Mouse (Mus musculus): ENCODE data around the gene Ccdc190. TPM values are rescaled to one million over a fixed set of nuclear protein-coding genes. Genes with fewer than 3 reads are reported as not detected.

Gene Ccdc190
- polyA plus RNA-seq, 1 experiment from 2014 or later = 0.21 TPM

- Histone ChIP-seq H3K4me1 (ENCODE audit: control insufficient read depth, insufficient read depth, low read length) (no peaks in the 10 kb centered on the region), H3K4me3 (ENCODE audit: low read depth, low read length) (no peak overlapping the region), H3K4me2 (ENCODE audit: low read depth, low read length) (no peak overlapping the region), H3K9me3 (replicated peaks; ENCODE audit: control insufficient read depth, low read length) (no peaks in the 10 kb centered on the region), H3K27me3 (ENCODE audit: control insufficient read depth, insufficient read depth, low read length) (no peaks in the 10 kb centered on the region), H3K27ac (replicated peaks; ENCODE audit: low read depth, low read length) (no peak overlapping the region), H3K9ac (replicated peaks; ENCODE audit: low read length) (no peak overlapping the region), H3K36me3 (replicated peaks; ENCODE audit: control insufficient read depth, insufficient read depth, low read depth, low read length) (peaks cover 6% of the 10 kb centered on the region)
- ATAC-seq (replicated peaks; ENCODE audit: insufficient number of reproducible peaks, low FRiP score, low TSS enrichment, low read depth) (no peak), DNase-seq (ENCODE audit: low spot score) (no peak)
- WGBS = 96% methylated on average over 10 of the region's 10 CpGs
These were observed 24.2 kb downstream of the Ccdc190 start for GRCm38 (mm10) chr1:169952636-169953035.

GRCm38 (mm10) chr1:169953106-169953505, 24.7 kb downstream of the Ccdc190 start:
- no peaks in the 10 kb centered on the region for H3K27me3 ChIP-seq (ENCODE audit: control insufficient read depth, insufficient read depth, low read length)
- WGBS = 96% methylated on average over 10 of the region's 10 CpGs
- H3K9ac ChIP-seq (replicated peaks; ENCODE audit: low read length) = no peak overlapping the region
- no peak overlapping the region for H3K4me3 ChIP-seq (ENCODE audit: low read depth, low read length)
- ATAC-seq (replicated peaks; ENCODE audit: insufficient number of reproducible peaks, low FRiP score, low TSS enrichment, low read depth) = no peak
- H3K9me3 ChIP-seq (replicated peaks; ENCODE audit: control insufficient read depth, low read length) = no peaks in the 10 kb centered on the region
- H3K36me3 ChIP-seq (replicated peaks; ENCODE audit: control insufficient read depth, insufficient read depth, low read depth, low read length) = peaks cover 6% of the 10 kb centered on the region
- DNase-seq (ENCODE audit: low spot score) = no peak
- H3K4me1 ChIP-seq (ENCODE audit: control insufficient read depth, insufficient read depth, low read length) = no peaks in the 10 kb centered on the region
- H3K27ac ChIP-seq (replicated peaks; ENCODE audit: low read depth, low read length) = no peak overlapping the region
- no peak overlapping the region for H3K4me2 ChIP-seq (ENCODE audit: low read depth, low read length)

- WGBS = 1% methylated on average over 48 of the region's 48 CpGs
- H3K4me3 ChIP-seq (ENCODE audit: low read depth, low read length) = peak within 1 kb of the TSS; percentile 65
- peak; percentile 100 for DNase-seq (ENCODE audit: low spot score)
- peak within 1 kb of the TSS; percentile 60 for H3K4me2 ChIP-seq (ENCODE audit: low read depth, low read length)
- H3K27ac ChIP-seq (replicated peaks; ENCODE audit: low read depth, low read length) = peak within 1 kb of the TSS; percentile 48
- no peaks in the 10 kb centered on the region; the same call in 1 of the 2 replicates for H3K36me3 ChIP-seq (replicated peaks; ENCODE audit: control insufficient read depth, insufficient read depth, low read depth, low read length)
- H3K9me3 ChIP-seq (replicated peaks; ENCODE audit: control insufficient read depth, low read length) = no peaks in the 10 kb centered on the region
- H3K27me3 ChIP-seq (ENCODE audit: control insufficient read depth, insufficient read depth, low read length) = no peaks in the 10 kb centered on the region
- H3K9ac ChIP-seq (replicated peaks; ENCODE audit: low read length) = peak within 1 kb of the TSS; percentile 63
- H3K4me1 ChIP-seq (ENCODE audit: control insufficient read depth, insufficient read depth, low read length) = no peaks in the 10 kb centered on the region
- ATAC-seq (replicated peaks; ENCODE audit: insufficient number of reproducible peaks, low FRiP score, low TSS enrichment, low read depth) = peak; percentile 100
These were observed 40.5 kb downstream of the Ccdc190 start, which contains the start of gene Hsd17b7 for GRCm38 (mm10) chr1:169968792-169969515. Gene Hsd17b7, minus strand, starts transcription at chr1:169969241.

GRCm38 (mm10) chr1:169969516-169969886, 41.1 kb downstream of the Ccdc190 start:
- no peaks in the 10 kb centered on the region for H3K4me1 ChIP-seq (ENCODE audit: control insufficient read depth, insufficient read depth, low read length)
- DNase-seq (ENCODE audit: low spot score) = no peak
- WGBS = 3% methylated on average over 9 of the region's 9 CpGs
- H3K4me2 ChIP-seq (ENCODE audit: low read depth, low read length) = peak overlapping the region; percentile 33
- H3K36me3 ChIP-seq (replicated peaks; ENCODE audit: control insufficient read depth, insufficient read depth, low read depth, low read length) = no peaks in the 10 kb centered on the region; the same call in 1 of the 2 replicates
- peak; percentile 49 for ATAC-seq (replicated peaks; ENCODE audit: insufficient number of reproducible peaks, low FRiP score, low TSS enrichment, low read depth)
- H3K27me3 ChIP-seq (ENCODE audit: control insufficient read depth, insufficient read depth, low read length) = no peaks in the 10 kb centered on the region
- peak overlapping the region; percentile 65 for H3K4me3 ChIP-seq (ENCODE audit: low read depth, low read length)
- peak overlapping the region; percentile 48 for H3K27ac ChIP-seq (replicated peaks; ENCODE audit: low read depth, low read length)
- H3K9ac ChIP-seq (replicated peaks; ENCODE audit: low read length) = peak overlapping the region; percentile 63
- H3K9me3 ChIP-seq (replicated peaks; ENCODE audit: control insufficient read depth, low read length) = no peaks in the 10 kb centered on the region

GRCm38 (mm10) chr1:169970936-169971335, 42.5 kb downstream of the Ccdc190 start:
- Histone ChIP-seq H3K9ac (replicated peaks; ENCODE audit: low read length) (no peak overlapping the region), H3K9me3 (replicated peaks; ENCODE audit: control insufficient read depth, low read length) (no peaks in the 10 kb centered on the region), H3K27me3 (ENCODE audit: control insufficient read depth, insufficient read depth, low read length) (no peaks in the 10 kb centered on the region), H3K4me3 (ENCODE audit: low read depth, low read length) (no peak overlapping the region), H3K4me1 (ENCODE audit: control insufficient read depth, insufficient read depth, low read length) (no peaks in the 10 kb centered on the region), H3K36me3 (replicated peaks; ENCODE audit: control insufficient read depth, insufficient read depth, low read depth, low read length) (no peaks in the 10 kb centered on the region), H3K27ac (replicated peaks; ENCODE audit: low read depth, low read length) (no peak overlapping the region), H3K4me2 (ENCODE audit: low read depth, low read length) (no peak overlapping the region)
- ATAC-seq (replicated peaks; ENCODE audit: insufficient number of reproducible peaks, low FRiP score, low TSS enrichment, low read depth) (no peak), DNase-seq (ENCODE audit: low spot score) (no peak)
- WGBS = 92% methylated on average over 4 of the region's 4 CpGs

GRCm38 (mm10) chr1:169971998-169972397, 43.5 kb downstream of the Ccdc190 start:
- Histone ChIP-seq H3K4me2 (ENCODE audit: low read depth, low read length) (no peak overlapping the region), H3K27ac (replicated peaks; ENCODE audit: low read depth, low read length) (no peak overlapping the region), H3K9me3 (replicated peaks; ENCODE audit: control insufficient read depth, low read length) (no peaks in the 10 kb centered on the region), H3K36me3 (replicated peaks; ENCODE audit: control insufficient read depth, insufficient read depth, low read depth, low read length) (no peaks in the 10 kb centered on the region), H3K9ac (replicated peaks; ENCODE audit: low read length) (no peak overlapping the region), H3K4me3 (ENCODE audit: low read depth, low read length) (no peak overlapping the region), H3K27me3 (ENCODE audit: control insufficient read depth, insufficient read depth, low read length) (no peaks in the 10 kb centered on the region), H3K4me1 (ENCODE audit: control insufficient read depth, insufficient read depth, low read length) (no peaks in the 10 kb centered on the region)
- ATAC-seq (replicated peaks; ENCODE audit: insufficient number of reproducible peaks, low FRiP score, low TSS enrichment, low read depth) (no peak), DNase-seq (ENCODE audit: low spot score) (no peak)
- WGBS = 88% methylated on average over 2 of the region's 2 CpGs

GRCm38 (mm10) chr1:169977621-169978020, 49.2 kb downstream of the Ccdc190 start:
- H3K4me2 ChIP-seq (ENCODE audit: low read depth, low read length) = no peak overlapping the region
- H3K9ac ChIP-seq (replicated peaks; ENCODE audit: low read length) = no peak overlapping the region
- no peak for ATAC-seq (replicated peaks; ENCODE audit: insufficient number of reproducible peaks, low FRiP score, low TSS enrichment, low read depth)
- H3K27ac ChIP-seq (replicated peaks; ENCODE audit: low read depth, low read length) = no peak overlapping the region
- no peaks in the 10 kb centered on the region for H3K9me3 ChIP-seq (replicated peaks; ENCODE audit: control insufficient read depth, low read length)
- H3K4me3 ChIP-seq (ENCODE audit: low read depth, low read length) = no peak overlapping the region
- no peaks in the 10 kb centered on the region for H3K4me1 ChIP-seq (ENCODE audit: control insufficient read depth, insufficient read depth, low read length)
- WGBS = 89% methylated on average over 4 of the region's 4 CpGs
- no peaks in the 10 kb centered on the region for H3K27me3 ChIP-seq (ENCODE audit: control insufficient read depth, insufficient read depth, low read length)
- no peaks in the 10 kb centered on the region for H3K36me3 ChIP-seq (replicated peaks; ENCODE audit: control insufficient read depth, insufficient read depth, low read depth, low read length)
- no peak for DNase-seq (ENCODE audit: low spot score)

Measured in embryonic facial prominence, embryonic 11.5 days (tissue).